Mouse (Mus musculus) cerebellum, adult 8-10 months (tissue): ENCODE measurements at regions not wholly inside any gene's neighbourhood (a gene's known extent, or its start where the extent isn't known, plus 50 kb on each side); places are given as distances from the start of the nearest gene placed in this dataset.

ENCODE experiments used
- DNase-seq: peaks from one replicate; pipeline ENCODE4 v3.0.0; 2022

- DNase-seq, result no peak
Observed at GRCm38 (mm10) chr13:60123964-60124363, 53.2 kb downstream of the Gas1 start.

GRCm38 (mm10) chr13:60123174-60123587 is 54.0 kb downstream of the Gas1 start:
- no peak for DNase-seq

- DNase-seq, result no peak
Observed at GRCm38 (mm10) chr13:60122341-60123173, 54.6 kb downstream of the Gas1 start.

GRCm38 (mm10) chr13:60111465-60111864 is 65.7 kb downstream of the Gas1 start:
- DNase-seq, result no peak

- DNase-seq, result no peak
Observed at GRCm38 (mm10) chr13:60110079-60110846, 66.9 kb downstream of the Gas1 start.

GRCm38 (mm10) chr13:60105286-60105685 is 71.9 kb downstream of the Gas1 start:
- no peak for DNase-seq

- no peak for DNase-seq
Observed at GRCm38 (mm10) chr13:60101651-60102050, 75.5 kb downstream of the Gas1 start.

- no peak for DNase-seq
Observed at GRCm38 (mm10) chr13:60100130-60101112, 76.7 kb downstream of the Gas1 start.

GRCm38 (mm10) chr13:60099469-60100129 is 77.6 kb downstream of the Gas1 start:
- no peak for DNase-seq

GRCm38 (mm10) chr13:60098394-60098793 is 78.8 kb downstream of the Gas1 start:
- no peak for DNase-seq

GRCm38 (mm10) chr13:60097776-60098175 is 79.4 kb downstream of the Gas1 start:
- DNase-seq, result no peak

GRCm38 (mm10) chr13:60086657-60087056 is 90.5 kb downstream of the Gas1 start:
- no peak for DNase-seq

- no peak for DNase-seq
Observed at GRCm38 (mm10) chr13:60084975-60085374, 92.2 kb downstream of the Gas1 start.

- DNase-seq, result no peak
Observed at GRCm38 (mm10) chr13:60084290-60084689, 92.9 kb downstream of the Gas1 start.

GRCm38 (mm10) chr13:60080113-60080512 is 97.1 kb downstream of the Gas1 start:
- DNase-seq, result no peak

- no peak for DNase-seq
Observed at GRCm38 (mm10) chr13:60078331-60079050, 98.7 kb downstream of the Gas1 start.

- no peak for DNase-seq
Observed at GRCm38 (mm10) chr13:60076147-60076800, 100.9 kb downstream of the Gas1 start.

- DNase-seq, result no peak
Observed at GRCm38 (mm10) chr13:60071595-60071994, 105.6 kb downstream of the Gas1 start.

- no peak for DNase-seq
Observed at GRCm38 (mm10) chr13:60069196-60069595, 108.0 kb downstream of the Gas1 start.

- DNase-seq, result no peak
Observed at GRCm38 (mm10) chr13:60067325-60067724, 109.8 kb downstream of the Gas1 start.

- no peak for DNase-seq
Observed at GRCm38 (mm10) chr13:60061589-60061988, 115.6 kb downstream of the Gas1 start.
